Mouse (Mus musculus) hematopoietic multipotent progenitor cell, adult 10-12 weeks (in vitro differentiated cells): Measurements from ENCODE around the gene Gm13271. TPM values are rescaled to one million over a fixed set of nuclear protein-coding genes. Genes with fewer than 3 reads are reported as not detected.

Experiments
- polyA plus RNA-seq: library from polyadenylated mRNA; stranded (reverse); fragments of >175 nt; gene quantifications from 2 replicates; pipeline ENCODE4 v1.2.3, GENCODE M21; 2012; ENCODE audit warnings: low replicate concordance

The Gm13271 gene
- not detected in 2 replicates for polyA plus RNA-seq

GRCm38 (mm10) chr4:88754818-88755340 lies at the start of gene Gm13271:
Gm13271 (plus strand) TSS chr4:88754868.

GRCm38 (mm10) chr4:88721791-88722721 lies 32.6 kb upstream of the Gm13271 start, which contains the start of the genes Gm26566 and Klhl9:
Gm26566 (plus strand) TSS chr4:88721805.
Klhl9 (minus strand) TSS chr4:88722465.

GRCm38 (mm10) chr4:88759610-88760268 lies 5.1 kb downstream of the Gm13271 start, which contains the start of gene Gm13283:
Gm13283 (plus strand) TSS chr4:88760119.

GRCm38 (mm10) chr4:88773534-88773933 lies 18.9 kb downstream of the Gm13271 start, which contains the start of gene Gm13290:
Gm13290 (plus strand) TSS chr4:88773834.

GRCm38 (mm10) chr4:88776622-88777021 lies 22.0 kb downstream of the Gm13271 start, which contains the start of gene Gm13289:
Gm13289 (plus strand) TSS chr4:88776922.

GRCm38 (mm10) chr4:88779550-88779949 lies 24.9 kb downstream of the Gm13271 start, which contains the start of gene Gm13272:
Gm13272 (plus strand) TSS chr4:88779850.

GRCm38 (mm10) chr4:88781831-88782230 lies 27.2 kb downstream of the Gm13271 start, which contains the start of gene Ifnz:
Ifnz (plus strand) TSS chr4:88782131.

GRCm38 (mm10) chr4:88785409-88785808 lies 30.7 kb downstream of the Gm13271 start, which contains the start of gene Gm13276:
Gm13276 (plus strand) TSS chr4:88785709.

GRCm38 (mm10) chr4:88788402-88788801 lies 33.7 kb downstream of the Gm13271 start, which contains the start of gene Gm13277:
Gm13277 (plus strand) TSS chr4:88788632.

GRCm38 (mm10) chr4:88791250-88791649 lies 36.6 kb downstream of the Gm13271 start, which contains the start of gene Gm13278:
Gm13278 (plus strand) TSS chr4:88791550.

GRCm38 (mm10) chr4:88793936-88794675 lies 39.4 kb downstream of the Gm13271 start, which contains the start of gene Gm13275:
Gm13275 (plus strand) TSS chr4:88794487.

GRCm38 (mm10) chr4:88797097-88797496 lies 42.4 kb downstream of the Gm13271 start, which contains the start of gene Gm13279:
Gm13279 (plus strand) TSS chr4:88797397.

GRCm38 (mm10) chr4:88799365-88799764 lies 44.7 kb downstream of the Gm13271 start, which contains the start of gene Gm13285:
Gm13285 (plus strand) TSS chr4:88799665.

GRCm38 (mm10) chr4:88802954-88803353 lies 48.3 kb downstream of the Gm13271 start, which contains the start of gene Gm13287:
Gm13287 (plus strand) TSS chr4:88803254.

Other genes starting within 250 kb of the Gm13271 start
- not detected in 2 replicates for gene Ifnb1, start 232.1 kb upstream of the Gm13271 start, polyA plus RNA-seq
- gene Ifna15, start 196.6 kb upstream of the Gm13271 start, polyA plus RNA-seq: not detected in 2 replicates
- not detected in 2 replicates for gene Ifna14, start 183.1 kb upstream of the Gm13271 start, polyA plus RNA-seq
- gene Ifna9, start 162.5 kb upstream of the Gm13271 start, polyA plus RNA-seq: not detected in 2 replicates
- not detected in 2 replicates for gene Ifna12, start 151.5 kb upstream of the Gm13271 start, polyA plus RNA-seq
- not detected in 2 replicates for gene C87499, start 120.5 kb upstream of the Gm13271 start, polyA plus RNA-seq
- gene Ifna13, start 110.4 kb upstream of the Gm13271 start, polyA plus RNA-seq: not detected in 2 replicates
- not detected in 2 replicates for gene Ifna16, start 77.9 kb upstream of the Gm13271 start, polyA plus RNA-seq
- gene Ifna2, start 71.0 kb upstream of the Gm13271 start, polyA plus RNA-seq: not detected in 2 replicates
- gene Ifnab, start 63.5 kb upstream of the Gm13271 start, polyA plus RNA-seq: not detected in 2 replicates
- gene Gm26566, start 33.1 kb upstream of the Gm13271 start, polyA plus RNA-seq: 0.11 and 0.58 TPM in 2 replicates
- gene Klhl9, start 32.4 kb upstream of the Gm13271 start, polyA plus RNA-seq: 6.5 and 7.8 TPM in 2 replicates
- not detected in 2 replicates for gene Gm13283, start 5.3 kb downstream of the Gm13271 start, polyA plus RNA-seq
- not detected in 2 replicates for gene Gm13290, start 19.0 kb downstream of the Gm13271 start, polyA plus RNA-seq
- gene Gm13289, start 22.1 kb downstream of the Gm13271 start, polyA plus RNA-seq: not detected in 2 replicates
- gene Gm13272, start 25.0 kb downstream of the Gm13271 start, polyA plus RNA-seq: not detected in 2 replicates
- gene Ifnz, start 27.3 kb downstream of the Gm13271 start, polyA plus RNA-seq: not detected in 2 replicates
- not detected in 2 replicates for gene Gm13276, start 30.8 kb downstream of the Gm13271 start, polyA plus RNA-seq
- gene Gm13277, start 33.8 kb downstream of the Gm13271 start, polyA plus RNA-seq: not detected in 2 replicates
- gene Gm13278, start 36.7 kb downstream of the Gm13271 start, polyA plus RNA-seq: not detected in 2 replicates
- not detected in 2 replicates for gene Gm13275, start 39.6 kb downstream of the Gm13271 start, polyA plus RNA-seq
- gene Gm13279, start 42.5 kb downstream of the Gm13271 start, polyA plus RNA-seq: not detected in 2 replicates
- gene Gm13285, start 44.8 kb downstream of the Gm13271 start, polyA plus RNA-seq: not detected in 2 replicates
- not detected in 2 replicates for gene Gm13287, start 48.4 kb downstream of the Gm13271 start, polyA plus RNA-seq
- not detected in 2 replicates for gene Gm13288, start 50.7 kb downstream of the Gm13271 start, polyA plus RNA-seq
- gene Ifna7, start 61.4 kb downstream of the Gm13271 start, polyA plus RNA-seq: not detected in 2 replicates
- gene Ifna11, start 65.1 kb downstream of the Gm13271 start, polyA plus RNA-seq: not detected in 2 replicates
- gene Ifna6, start 72.5 kb downstream of the Gm13271 start, polyA plus RNA-seq: not detected in 2 replicates
- not detected in 2 replicates for gene Ifna5, start 80.7 kb downstream of the Gm13271 start, polyA plus RNA-seq
- gene Ifna4, start 87.0 kb downstream of the Gm13271 start, polyA plus RNA-seq: not detected in 2 replicates
- gene Ifna1, start 95.2 kb downstream of the Gm13271 start, polyA plus RNA-seq: not detected in 2 replicates
- gene Ifne, start 125.3 kb downstream of the Gm13271 start, polyA plus RNA-seq: not detected in 2 replicates